Mouse (Mus musculus) heart, postnatal 0 days (tissue): ENCODE measurements around the gene Enox1.

ENCODE experiments used
- CTCF ChIP-seq: IDR thresholded peaks from 2 replicates; pipeline ENCODE4 v1.5.1; 2016; ENCODE audit warnings: antibody characterized with exemption, control low read depth, low read depth
- EP300 ChIP-seq: IDR thresholded peaks from 2 replicates; pipeline ENCODE4 v1.6.1; 2016; ENCODE audit warnings: antibody characterized with exemption, low read depth

DNA sequence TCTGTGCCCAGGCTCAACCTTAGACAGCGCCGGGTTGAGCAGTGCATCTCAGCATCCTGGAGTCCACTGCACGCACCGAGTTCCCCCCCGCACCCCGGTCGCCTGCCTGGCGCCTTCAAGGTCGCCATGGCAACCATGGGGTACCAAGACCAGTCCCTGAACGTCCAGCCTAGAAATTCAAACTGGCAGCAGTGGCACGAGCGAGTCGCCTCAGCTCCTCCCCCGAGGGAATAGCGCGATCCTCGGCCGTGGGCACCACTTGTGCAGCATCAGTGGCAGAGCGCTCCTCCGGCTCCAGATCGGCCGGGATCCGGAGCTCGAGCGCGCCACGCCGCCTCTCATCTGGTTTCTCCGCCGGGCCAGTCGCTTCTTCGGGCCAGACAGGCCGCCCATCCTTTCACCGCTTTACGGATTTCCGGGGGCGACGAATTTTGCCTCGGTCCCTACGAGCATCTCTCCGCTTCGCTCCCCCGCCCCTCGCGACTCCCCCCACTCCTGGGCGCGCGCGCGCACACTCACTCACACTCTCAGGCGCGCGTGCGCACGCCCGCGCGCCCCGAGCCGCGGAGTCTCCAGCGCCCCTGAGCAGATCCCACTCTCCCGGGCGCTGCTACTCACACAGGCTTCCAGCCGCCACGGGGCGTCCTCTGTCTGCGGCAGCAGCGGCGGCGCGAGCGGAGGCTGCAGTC, at the start of gene Enox1:
- TF ChIP-seq EP300 (no peak), CTCF (0 out of 2 replicates have a peak, but pooled peaks have one; percentile 8)
